Mouse (Mus musculus) liver, embryonic 14.5 days (tissue): Measurements from ENCODE around the gene Ric8b.

Experiments used
- CTCF ChIP-seq: IDR thresholded peaks from 2 replicates; pipeline ENCODE4 v1.5.1; 2016; ENCODE audit warnings: antibody characterized with exemption, low read depth, control low read depth
- EP300 ChIP-seq: IDR thresholded peaks from 2 replicates; pipeline ENCODE4 v1.6.1; 2016; ENCODE audit warnings: antibody characterized with exemption, low read depth

DNA sequence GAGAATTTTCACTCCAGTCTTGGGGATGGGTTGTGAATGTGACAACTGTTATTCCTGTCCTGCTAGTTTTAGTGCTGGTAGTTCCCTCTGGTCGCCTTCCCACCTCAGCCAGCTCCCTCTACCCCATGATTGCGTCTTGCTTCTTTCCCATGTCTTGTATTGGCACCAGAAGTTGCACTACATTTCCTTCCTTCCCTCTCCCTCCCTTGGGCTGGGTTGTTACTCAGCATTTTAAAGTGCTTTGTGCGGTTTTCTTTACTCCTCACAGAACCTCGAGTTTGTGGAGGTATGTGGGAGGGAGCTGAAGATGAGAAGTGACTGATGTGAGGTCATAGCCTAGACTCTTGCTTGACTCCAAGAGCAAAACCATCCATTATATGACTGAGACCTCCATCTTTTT, 38.8 kb downstream of the Ric8b start:
- TF ChIP-seq CTCF (no peak), EP300 (no peak)
